Mouse (Mus musculus) kidney, postnatal 36 days (tissue): ENCODE measurements around the gene Taf12.
"Not testable (repeated sequence)": the region's sequence is repeated elsewhere in the genome, so short reads cannot be mapped to it uniquely, and the experiment has no call there.

Experiments
- DNase-seq, 2 experiments: peaks; one replicate each; pipeline ENCODE4 v3.0.0; 2021 to 2022; ENCODE audit warnings: mixed read lengths in 2 of 2

The Taf12 gene

GRCm38 (mm10) chr4:132273166-132273565 is 1.0 kb upstream of the Taf12 start:
- peak in 1 of 2 experiments; percentile 61 for DNase-seq

GRCm38 (mm10) chr4:132275949-132276348 is 1.8 kb downstream of the Taf12 start:
- no peak for DNase-seq

- DNase-seq: not testable (repeated sequence)
These were observed 14.7 kb downstream of the Taf12 start for GRCm38 (mm10) chr4:132288840-132289239.

GRCm38 (mm10) chr4:132291056-132291455 is 16.9 kb downstream of the Taf12 start:
- no peak for DNase-seq

- DNase-seq: peak in 1 of 2 experiments; percentile 40
These were observed 17.6 kb downstream of the Taf12 start for GRCm38 (mm10) chr4:132291624-132292335.

GRCm38 (mm10) chr4:132292988-132293387 is 18.8 kb downstream of the Taf12 start:
- peak; percentile 68 to 83 for DNase-seq

GRCm38 (mm10) chr4:132293682-132294240 is 19.6 kb downstream of the Taf12 start:
- peak; percentile 50 to 59 for DNase-seq

- peak in 1 of 2 experiments; percentile 54 for DNase-seq
These were observed 21.7 kb downstream of the Taf12 start for GRCm38 (mm10) chr4:132295696-132296390.

- no peak for DNase-seq
These were observed 25.7 kb downstream of the Taf12 start for GRCm38 (mm10) chr4:132299849-132300248.

GRCm38 (mm10) chr4:132301486-132301885 is 27.3 kb downstream of the Taf12 start:
- no peak for DNase-seq

GRCm38 (mm10) chr4:132301965-132302938 is 28.1 kb downstream of the Taf12 start:
- DNase-seq: no peak

- peak; percentile 41 to 69 for DNase-seq
These were observed 28.8 kb downstream of the Taf12 start, which contains the start of gene Rab42 for GRCm38 (mm10) chr4:132302939-132303479. Rab42 (minus strand) TSS chr4:132303385.

- DNase-seq: not testable (repeated sequence)
These were observed 29.3 kb downstream of the Taf12 start for GRCm38 (mm10) chr4:132303484-132303883.

- DNase-seq: peak; percentile 70 to 71
These were observed 31.1 kb downstream of the Taf12 start for GRCm38 (mm10) chr4:132305276-132305675.

GRCm38 (mm10) chr4:132306004-132306403 is 31.8 kb downstream of the Taf12 start:
- DNase-seq: no peak

GRCm38 (mm10) chr4:132308437-132309139 is 34.4 kb downstream of the Taf12 start:
- DNase-seq: peak; percentile 92 to 95

GRCm38 (mm10) chr4:132309140-132309848 is 35.1 kb downstream of the Taf12 start:
- peak in 1 of 2 experiments; percentile 23 for DNase-seq

GRCm38 (mm10) chr4:132309849-132310472 is 35.8 kb downstream of the Taf12 start:
- peak; percentile 69 to 72 for DNase-seq

GRCm38 (mm10) chr4:132311209-132311608 is 37.0 kb downstream of the Taf12 start:
- DNase-seq: no peak

- no peak for DNase-seq
These were observed 37.6 kb downstream of the Taf12 start for GRCm38 (mm10) chr4:132311801-132312200.
